Mouse (Mus musculus): ENCODE results near the gene Rars. TPM values are rescaled to one million over a fixed set of nuclear protein-coding genes. Genes with fewer than 3 reads are reported as not detected.

The Rars gene
- polyA plus RNA-seq (2015; fragmentation: Nextera tagmentation; extraction: Ambion mirVana): 80.7 and 81.8 TPM in 2 replicates

GRCm38 (mm10) chr11:35834022-35834760, at the start of gene Rars:
TSS of gene Rars (minus strand) at chr11:35834506.
- H3K36me3 ChIP-seq: peaks cover 29% of the 10 kb centered on the region
- H3K4me2 ChIP-seq: peak within 1 kb of the TSS; percentile 67
- H3K27ac ChIP-seq: peak within 1 kb of the TSS; percentile 65
- peak; percentile 80 for ATAC-seq (ENCODE audit: borderline replicate concordance, extremely low read depth, low FRiP score, low TSS enrichment)
- peak within 1 kb of the TSS; percentile 84 for H3K9ac ChIP-seq
- H3K9me3 ChIP-seq: no peaks in the 10 kb centered on the region
- H3K4me1 ChIP-seq: peaks cover 18% of the 10 kb centered on the region
- H3K4me3 ChIP-seq: peak within 1 kb of the TSS; percentile 96
- H3K27me3 ChIP-seq: no peaks in the 10 kb centered on the region
- 2% methylated on average over 46 of the region's 46 CpGs for WGBS

DNA sequence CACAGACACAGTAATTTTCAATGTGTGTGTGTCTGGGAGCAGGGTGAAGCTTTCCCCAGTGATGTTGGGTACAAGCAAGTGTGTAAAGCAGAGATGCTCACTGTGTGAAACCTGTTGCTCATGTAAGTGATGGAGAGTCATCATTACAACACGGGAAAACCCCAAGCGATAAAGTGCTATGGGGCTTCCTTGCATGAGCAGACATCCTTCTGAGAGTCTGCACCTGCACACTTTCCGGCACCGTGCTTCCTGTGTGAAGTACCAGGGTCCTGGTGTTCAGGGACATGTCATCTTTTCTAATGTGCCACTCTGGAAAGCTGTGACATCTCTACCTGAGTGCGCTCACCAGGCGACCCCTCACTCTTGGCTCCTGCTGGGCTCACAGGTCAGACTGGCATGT, 48.5 kb upstream of the Rars start:
- Histone ChIP-seq H3K9me3 (no peaks in the 10 kb centered on the region), H3K27me3 (no peaks in the 10 kb centered on the region)

GRCm38 (mm10) chr11:35878559-35878897, 44.2 kb upstream of the Rars start:
- Histone ChIP-seq H3K4me1 (no peaks in the 10 kb centered on the region), H3K36me3 (peaks cover 16% of the 10 kb centered on the region; the same call in 1 of the 2 replicates), H3K4me2 (no peak overlapping the region), H3K4me3 (no peak overlapping the region), H3K9ac (no peak overlapping the region), H3K27ac (no peak overlapping the region), H3K27me3 (no peaks in the 10 kb centered on the region), H3K9me3 (no peaks in the 10 kb centered on the region)
- WGBS: 42% methylated on average over 4 of the region's 4 CpGs
- ATAC-seq (ENCODE audit: borderline replicate concordance, extremely low read depth, low FRiP score, low TSS enrichment): no peak

More for the DNA sequence above, 48.5 kb upstream of the Rars start:
- no peak overlapping the region for H3K4me2 ChIP-seq
- H3K4me1 ChIP-seq: no peaks in the 10 kb centered on the region
- H3K9ac ChIP-seq: no peak overlapping the region
- peaks cover 11% of the 10 kb centered on the region; the same call in 1 of the 2 replicates for H3K36me3 ChIP-seq
- no peak overlapping the region for H3K4me3 ChIP-seq
- 89% methylated on average over 6 of the region's 6 CpGs for WGBS
- no peak overlapping the region for H3K27ac ChIP-seq
- no peak for ATAC-seq (ENCODE audit: borderline replicate concordance, extremely low read depth, low FRiP score, low TSS enrichment)

GRCm38 (mm10) chr11:35877651-35878558, 43.6 kb upstream of the Rars start:
- no peaks in the 10 kb centered on the region for H3K9me3 ChIP-seq
- no peak overlapping the region for H3K9ac ChIP-seq
- 41% methylated on average over 14 of the region's 14 CpGs for WGBS
- no peaks in the 10 kb centered on the region for H3K4me1 ChIP-seq
- no peaks in the 10 kb centered on the region for H3K27me3 ChIP-seq
- no peak for ATAC-seq (ENCODE audit: borderline replicate concordance, extremely low read depth, low FRiP score, low TSS enrichment)
- H3K36me3 ChIP-seq: peaks cover 13% of the 10 kb centered on the region; the same call in 1 of the 2 replicates
- H3K4me2 ChIP-seq: no peak overlapping the region
- H3K4me3 ChIP-seq: no peak overlapping the region
- no peak overlapping the region for H3K27ac ChIP-seq

DNA sequence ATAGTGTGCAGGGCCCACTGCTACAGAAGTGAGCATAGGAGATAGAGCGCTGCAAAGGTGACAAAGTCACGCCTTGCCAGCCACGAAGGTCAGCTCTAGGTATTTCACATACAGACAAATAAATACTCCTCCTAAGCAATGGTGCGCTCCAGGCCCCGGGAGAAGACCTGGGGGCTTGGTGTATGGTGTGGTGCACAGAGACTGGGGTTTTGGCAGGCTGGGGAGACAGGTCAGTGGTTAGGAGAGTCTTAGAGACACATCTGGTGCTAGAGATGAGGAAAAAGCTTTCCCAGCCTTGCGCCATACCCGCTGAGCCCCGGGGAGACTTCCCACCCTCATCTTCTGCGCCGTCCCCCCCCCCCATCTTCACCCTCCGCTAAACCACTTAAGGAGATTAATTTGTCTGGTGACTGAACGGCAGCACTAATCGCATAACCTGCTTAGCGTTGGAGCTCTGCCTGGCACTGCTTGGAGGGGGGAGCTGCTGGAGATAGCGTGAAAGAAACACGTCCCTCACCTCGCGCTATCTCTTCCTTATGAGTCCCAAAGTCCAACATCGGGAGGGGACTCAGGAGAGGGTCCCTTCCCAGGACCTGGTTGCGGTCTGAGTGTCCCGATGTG, 39.4 kb upstream of the Rars start:
- no peak for ATAC-seq (ENCODE audit: borderline replicate concordance, extremely low read depth, low FRiP score, low TSS enrichment)
- 38% methylated on average over 21 of the region's 21 CpGs for WGBS
- no peaks in the 10 kb centered on the region for H3K9me3 ChIP-seq
- no peak overlapping the region for H3K9ac ChIP-seq
- H3K4me3 ChIP-seq: no peak overlapping the region
- H3K4me2 ChIP-seq: no peak overlapping the region
- H3K36me3 ChIP-seq: peaks cover 5% of the 10 kb centered on the region; the same call in 1 of the 2 replicates
- no peaks in the 10 kb centered on the region for H3K4me1 ChIP-seq
- no peak overlapping the region for H3K27ac ChIP-seq
- no peaks in the 10 kb centered on the region for H3K27me3 ChIP-seq

DNA sequence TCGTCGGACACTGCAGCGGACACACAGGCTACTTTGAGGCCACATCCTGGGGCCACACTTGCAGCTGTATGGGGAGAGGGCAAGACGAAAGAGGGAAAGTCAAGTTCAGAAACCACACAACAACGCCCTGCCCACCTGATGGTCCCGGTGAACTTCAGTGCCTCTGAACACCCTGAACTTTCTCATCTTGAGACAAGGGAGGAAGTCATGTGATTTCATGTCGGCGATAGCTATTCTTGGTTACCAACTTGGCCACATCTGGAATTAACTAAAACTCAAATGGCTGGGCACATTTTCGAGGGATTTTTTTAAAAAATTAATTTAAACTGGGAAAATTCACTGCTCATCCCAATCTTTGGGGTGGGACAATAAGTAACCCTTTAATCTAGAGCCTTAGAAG, 36.7 kb upstream of the Rars start:
- no peak overlapping the region for H3K4me2 ChIP-seq
- no peaks in the 10 kb centered on the region for H3K27me3 ChIP-seq
- H3K4me3 ChIP-seq: no peak overlapping the region
- H3K9ac ChIP-seq: no peak overlapping the region
- no peak for ATAC-seq (ENCODE audit: borderline replicate concordance, extremely low read depth, low FRiP score, low TSS enrichment)
- H3K4me1 ChIP-seq: no peaks in the 10 kb centered on the region
- H3K27ac ChIP-seq: no peak overlapping the region
- 84% methylated on average over 9 of the region's 9 CpGs for WGBS
- H3K9me3 ChIP-seq: no peaks in the 10 kb centered on the region
- peaks cover 4% of the 10 kb centered on the region for H3K36me3 ChIP-seq

- H3K27me3 ChIP-seq: no peaks in the 10 kb centered on the region
- H3K9me3 ChIP-seq: no peaks in the 10 kb centered on the region
- H3K9ac ChIP-seq: no peak overlapping the region
- H3K36me3 ChIP-seq: no peaks in the 10 kb centered on the region; the same call in 1 of the 2 replicates
- WGBS: 73% methylated on average over 7 of the region's 7 CpGs
- no peak overlapping the region for H3K4me3 ChIP-seq
- no peak for ATAC-seq (ENCODE audit: borderline replicate concordance, extremely low read depth, low FRiP score, low TSS enrichment)
- no peak overlapping the region for H3K27ac ChIP-seq
- H3K4me2 ChIP-seq: no peak overlapping the region
- H3K4me1 ChIP-seq: peaks cover 8% of the 10 kb centered on the region; the same call in 1 of the 2 replicates
Observed at GRCm38 (mm10) chr11:35866140-35866539, 31.8 kb upstream of the Rars start.

DNA sequence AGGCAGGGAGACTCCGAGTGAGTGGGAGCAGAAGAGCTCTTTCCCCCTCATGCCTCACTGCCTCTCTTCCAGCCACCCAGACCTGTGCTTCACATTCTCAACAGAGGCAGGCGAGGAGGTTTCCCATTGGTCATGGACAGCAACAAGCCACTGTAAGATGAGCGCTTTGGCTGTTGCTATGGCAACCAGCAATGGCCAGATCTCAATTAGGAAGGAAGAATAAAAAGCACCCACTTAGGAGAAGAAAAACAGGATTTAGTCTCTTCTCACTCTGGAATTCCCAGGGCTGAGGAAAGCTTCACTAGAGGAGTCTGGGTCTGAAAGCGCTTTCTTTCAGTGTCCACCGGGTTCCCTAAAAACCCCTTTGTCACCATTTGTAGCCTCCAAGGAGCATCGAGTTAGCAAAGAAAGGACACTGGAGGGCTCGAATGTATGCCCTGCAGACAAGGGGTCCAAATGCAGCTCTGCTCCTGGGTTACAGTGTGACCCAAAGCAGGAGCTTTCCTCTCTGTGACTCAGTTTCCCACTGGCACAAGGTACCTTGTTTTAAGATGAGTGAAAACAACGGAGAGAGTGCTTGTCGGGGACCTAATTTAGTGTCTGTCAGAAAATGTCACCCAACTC, 30.8 kb upstream of the Rars start:
- Histone ChIP-seq H3K4me1 (peaks cover 8% of the 10 kb centered on the region; the same call in 1 of the 2 replicates), H3K4me2 (no peak overlapping the region), H3K4me3 (no peak overlapping the region), H3K36me3 (no peaks in the 10 kb centered on the region; the same call in 1 of the 2 replicates), H3K9me3 (no peaks in the 10 kb centered on the region), H3K27me3 (no peaks in the 10 kb centered on the region), H3K27ac (no peak overlapping the region), H3K9ac (no peak overlapping the region)
- 26% methylated on average over 9 of the region's 9 CpGs for WGBS
- peak; percentile 70; the same call in 1 of the 2 replicates for ATAC-seq (ENCODE audit: borderline replicate concordance, extremely low read depth, low FRiP score, low TSS enrichment)

GRCm38 (mm10) chr11:35863653-35864052, 29.3 kb upstream of the Rars start:
- no peak for ATAC-seq (ENCODE audit: borderline replicate concordance, extremely low read depth, low FRiP score, low TSS enrichment)
- 91% methylated on average over 5 of the region's 5 CpGs for WGBS
- H3K9me3 ChIP-seq: no peaks in the 10 kb centered on the region
- H3K36me3 ChIP-seq: peaks cover 3% of the 10 kb centered on the region
- no peak overlapping the region for H3K27ac ChIP-seq
- no peak overlapping the region for H3K9ac ChIP-seq
- no peak overlapping the region for H3K4me2 ChIP-seq
- no peak overlapping the region for H3K4me3 ChIP-seq
- no peaks in the 10 kb centered on the region for H3K27me3 ChIP-seq
- peaks cover 8% of the 10 kb centered on the region; the same call in 1 of the 2 replicates for H3K4me1 ChIP-seq

DNA sequence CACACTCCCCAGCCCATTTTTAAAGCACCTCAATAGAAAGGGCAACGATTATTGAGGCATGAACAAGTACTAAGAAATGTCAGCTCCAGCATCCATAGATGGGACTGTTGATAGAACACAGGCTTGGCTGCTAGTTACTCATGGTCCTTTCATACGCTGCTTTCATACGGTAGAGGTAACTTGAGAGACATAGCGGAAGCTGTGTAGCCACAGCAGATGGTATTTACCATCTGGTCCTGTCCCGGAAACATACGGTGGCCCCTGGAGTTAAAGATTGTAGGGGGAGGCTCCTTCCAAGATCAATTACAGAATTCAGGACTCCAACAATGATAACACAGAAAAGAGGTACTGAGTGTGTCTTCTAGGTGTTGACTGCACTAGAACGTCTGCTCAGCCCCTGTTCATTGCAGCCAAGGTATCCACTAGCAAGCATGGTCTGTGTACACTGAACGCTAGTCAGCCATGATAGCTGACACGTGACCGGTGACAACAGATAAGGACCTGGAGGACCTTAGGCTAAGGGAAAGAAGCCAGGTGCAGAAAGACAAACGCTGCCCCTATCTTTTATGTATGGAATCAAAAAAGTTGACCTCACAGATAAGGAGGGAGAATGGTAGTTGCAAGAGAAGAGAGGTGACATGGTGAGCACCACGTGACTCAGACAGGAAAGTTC, 23.2 kb upstream of the Rars start:
- Histone ChIP-seq H3K27me3 (no peaks in the 10 kb centered on the region), H3K36me3 (peaks cover 7% of the 10 kb centered on the region; the same call in 1 of the 2 replicates), H3K9me3 (no peaks in the 10 kb centered on the region), H3K4me2 (no peak overlapping the region), H3K27ac (no peak overlapping the region), H3K4me3 (no peak overlapping the region), H3K4me1 (no peaks in the 10 kb centered on the region), H3K9ac (no peak overlapping the region)
- 66% methylated on average over 12 of the region's 12 CpGs for WGBS
- no peak for ATAC-seq (ENCODE audit: borderline replicate concordance, extremely low read depth, low FRiP score, low TSS enrichment)
